ENCODE assay signal across 9 mouse cellular contexts in the genomic region with DNA sequence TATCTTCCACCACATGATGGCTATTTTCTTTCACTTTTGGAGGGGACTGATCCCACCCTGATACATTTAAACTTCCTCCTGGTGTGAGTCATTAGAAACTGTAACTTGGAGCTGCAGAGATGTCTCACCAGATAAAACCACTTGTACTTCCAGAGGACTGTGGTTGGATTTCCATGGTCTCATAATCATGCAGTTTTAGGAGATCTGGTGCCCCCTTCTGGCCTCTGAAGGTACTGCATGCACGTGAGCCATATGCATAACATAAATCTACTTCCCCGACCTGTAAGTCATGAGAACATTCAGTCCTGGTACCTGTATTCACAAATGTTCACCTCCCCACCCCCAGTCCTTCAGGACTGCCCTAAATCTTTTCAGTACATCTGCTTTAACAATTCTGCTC. TPM values are rescaled to one million over a fixed set of nuclear protein-coding genes. Genes with fewer than 3 reads are reported as not detected.
A peak's percentile ranks its signal among the peaks of the same experiment; 100 is the strongest.
DNase-seq lines count a peak whose midpoint lies in the region; ATAC-seq and TF ChIP-seq lines count a peak whose summit lies in the region.
"Had no signal": no experiment of that assay in that cellular context is flagged by ENCODE, and none has a peak within 500 bp of the region (broad histone marks: within the 10 kb centered on the region; RNA-seq: fewer than 3 reads in every experiment).

No protein-coding gene starts in this region.

- no peak overlapping the region for H3K27ac ChIP-seq in kidney, postnatal 0 days
- no peak overlapping the region for H3K27ac ChIP-seq in kidney, embryonic 15.5 days

- no peak for ATAC-seq in kidney, postnatal 0 days (replicated peaks; ENCODE audit: low FRiP score, low read depth)
- no peak for ATAC-seq in kidney, embryonic 15.5 days (replicated peaks; ENCODE audit: low FRiP score)

- DNase-seq in adrenal gland, postnatal 10 days: peak; percentile 41
- no peak for DNase-seq in adrenal gland, postnatal 25 days
- no peak for DNase-seq in kidney, postnatal 0 days (ENCODE audit: low spot score)
- peak; percentile 25 for DNase-seq in c-Kit-negative CD71-positive TER-119-positive erythroid progenitor cells, embryonic 14.5 days (ENCODE audit: low read depth, low spot score)
- DNase-seq in lung, postnatal 10 days: peak; percentile 16
- no peak for DNase-seq in layer of hippocampus, adult 18-20 months (ENCODE audit: low spot score in 2 of 2)
- no peak for DNase-seq in right cerebral cortex, adult 2 months (ENCODE audit: low spot score in 2 of 2)

- no peaks in the 10 kb centered on the region for H3K9me3 ChIP-seq in kidney, postnatal 0 days (replicated peaks; ENCODE audit: low read length)
- no peaks in the 10 kb centered on the region for H3K9me3 ChIP-seq in kidney, embryonic 15.5 days (replicated peaks)

- H3K4me2 ChIP-seq in kidney, postnatal 0 days (ENCODE audit: low read length): no peak overlapping the region
- no peak overlapping the region for H3K4me2 ChIP-seq in kidney, embryonic 15.5 days

- 40% methylated on average over 2 of the region's 2 CpGs for WGBS in kidney, postnatal 0 days
- WGBS in kidney, embryonic 15.5 days: 42% methylated on average over 2 of the region's 2 CpGs

- no peaks in the 10 kb centered on the region for H3K4me1 ChIP-seq in kidney, postnatal 0 days (replicated peaks; ENCODE audit: insufficient read depth, low read length)
- peaks cover 5% of the 10 kb centered on the region; the same call in 1 of the 2 replicates for H3K4me1 ChIP-seq in kidney, embryonic 15.5 days

- H3K36me3 ChIP-seq in kidney, postnatal 0 days (ENCODE audit: insufficient read depth, low read length): no peaks in the 10 kb centered on the region
- H3K36me3 ChIP-seq in kidney, embryonic 15.5 days: no peaks in the 10 kb centered on the region

- H3K27me3 ChIP-seq in kidney, postnatal 0 days (ENCODE audit: insufficient read depth, low read length): no peaks in the 10 kb centered on the region
- H3K27me3 ChIP-seq in kidney, embryonic 15.5 days: no peaks in the 10 kb centered on the region

- peak; percentile 69 for TF ChIP-seq CTCF in kidney, postnatal 0 days (IDR thresholded peaks at IDR 0.05; ENCODE audit: low read depth)

- H3K4me3 ChIP-seq in kidney, postnatal 0 days (replicated peaks; ENCODE audit: low read depth, low read length): no peak overlapping the region
- no peak overlapping the region for H3K4me3 ChIP-seq in kidney, embryonic 15.5 days (replicated peaks)

- H3K9ac ChIP-seq in kidney, postnatal 0 days (ENCODE audit: low read depth, low read length): no peak overlapping the region
- H3K9ac ChIP-seq in kidney, embryonic 15.5 days: no peak overlapping the region

RNA-seq across cellular contexts. Expression of gene 1700010I14Rik, which starts 54.6 kb away (rescaled TPM):
- total RNA-seq in adrenal gland, postnatal 10 days (2021): 1 to 10 TPM; 1.7 to 2.3 TPM
- total RNA-seq in adrenal gland, postnatal 25 days (2021): 1.4 and 2.9 TPM in 2 replicates
- 1.9 and 2.1 TPM in 2 replicates for polyA plus RNA-seq in kidney, postnatal 0 days (2015; fragmentation: Nextera tagmentation; extraction: Ambion mirVana)
- 2.1 and 2.3 TPM in 2 replicates for polyA plus RNA-seq in kidney, embryonic 15.5 days (2015; fragmentation: Nextera tagmentation; extraction: Ambion mirVana)
- total RNA-seq in layer of hippocampus, adult 18-20 months (2021): 1 to 10 TPM; 1.6 to 1.7 TPM
- polyA plus RNA-seq: C2C12 had no signal

Comparison
In these comparisons a context has a peak if more than half of its experiments do, and no peak if none do; other contexts are left out.
1. DNase-seq: peak in adrenal gland, postnatal 10 days (single experiment), c-Kit-negative CD71-positive TER-119-positive erythroid progenitor cells, embryonic 14.5 days (single experiment) and lung, postnatal 10 days (single experiment); none in adrenal gland, postnatal 25 days (single experiment), kidney, postnatal 0 days (single experiment), layer of hippocampus, adult 18-20 months (0 of 2) and right cerebral cortex, adult 2 months (0 of 2).